Mouse (Mus musculus) neural tube, embryonic 15.5 days (tissue): ENCODE data around the gene Ssh3. TPM values are rescaled to one million over a fixed set of nuclear protein-coding genes. Genes with fewer than 3 reads are reported as not detected.

Experiments used
- ATAC-seq: fragments of 200-750 bp; cut with Nextera tagmentation; 2 replicates; pipeline ENCODE4 v1.8.0; 2017; ENCODE audit warnings: mild to moderate bottlenecking, moderate TSS enrichment, moderate library complexity; ENCODE audit not compliant: low FRiP score
- H3K27ac ChIP-seq: fragments of 300-500 bp; sonication (generic); replicated peaks from 2 replicates; pipeline ENCODE4 v1.5.1; 2015; ENCODE audit warnings: mild to moderate bottlenecking, inconsistent platforms
- H3K27me3 ChIP-seq: fragments of 300-500 bp; sonication (generic); replicated peaks from 2 replicates; pipeline ENCODE4 v1.6.1; 2015; ENCODE audit warnings: inconsistent platforms
- H3K36me3 ChIP-seq: fragments of 300-500 bp; sonication (generic); 2 replicates; pipeline ENCODE4 v1.6.1; 2015; ENCODE audit warnings: inconsistent platforms
- H3K4me1 ChIP-seq: fragments of 300-500 bp; sonication (generic); 2 replicates; pipeline ENCODE4 v1.6.1; 2015; ENCODE audit warnings: inconsistent platforms
- H3K4me2 ChIP-seq: fragments of 300-500 bp; sonication (generic); 2 replicates; pipeline ENCODE4 v1.6.1; 2015; ENCODE audit warnings: inconsistent platforms, mild to moderate bottlenecking, moderate library complexity
- H3K4me3 ChIP-seq: fragments of 300-500 bp; sonication (generic); replicated peaks from 2 replicates; pipeline ENCODE4 v1.5.1; 2015; ENCODE audit warnings: mild to moderate bottlenecking, inconsistent platforms
- H3K9ac ChIP-seq: fragments of 300-500 bp; sonication (generic); replicated peaks from 2 replicates; pipeline ENCODE4 v1.6.1; 2015; ENCODE audit warnings: mild to moderate bottlenecking, inconsistent platforms
- H3K9me3 ChIP-seq: fragments of 300-500 bp; sonication (generic); replicated peaks from 2 replicates; pipeline ENCODE4 v1.6.1; 2016; ENCODE audit warnings: inconsistent platforms
- WGBS: fragments of 180-500 bp; shearing (Covaris S2); methylation state at CpG from one replicate; pipeline ENCODE4 v1.1.7; 2015; ENCODE audit warnings: mixed read lengths; 5-methylcytosine and 5-hydroxymethylcytosine counted together
- polyA plus RNA-seq: library from polyadenylated mRNA; unstranded; fragments of >200 nt; fragmentation: Nextera tagmentation; extraction: Ambion mirVana; gene quantifications from 2 replicates; pipeline ENCODE4 v1.2.1, GENCODE M21; 2015

Gene Ssh3
- polyA plus RNA-seq, 1 experiment from 2014 or later, result 19.8 TPM

DNA sequence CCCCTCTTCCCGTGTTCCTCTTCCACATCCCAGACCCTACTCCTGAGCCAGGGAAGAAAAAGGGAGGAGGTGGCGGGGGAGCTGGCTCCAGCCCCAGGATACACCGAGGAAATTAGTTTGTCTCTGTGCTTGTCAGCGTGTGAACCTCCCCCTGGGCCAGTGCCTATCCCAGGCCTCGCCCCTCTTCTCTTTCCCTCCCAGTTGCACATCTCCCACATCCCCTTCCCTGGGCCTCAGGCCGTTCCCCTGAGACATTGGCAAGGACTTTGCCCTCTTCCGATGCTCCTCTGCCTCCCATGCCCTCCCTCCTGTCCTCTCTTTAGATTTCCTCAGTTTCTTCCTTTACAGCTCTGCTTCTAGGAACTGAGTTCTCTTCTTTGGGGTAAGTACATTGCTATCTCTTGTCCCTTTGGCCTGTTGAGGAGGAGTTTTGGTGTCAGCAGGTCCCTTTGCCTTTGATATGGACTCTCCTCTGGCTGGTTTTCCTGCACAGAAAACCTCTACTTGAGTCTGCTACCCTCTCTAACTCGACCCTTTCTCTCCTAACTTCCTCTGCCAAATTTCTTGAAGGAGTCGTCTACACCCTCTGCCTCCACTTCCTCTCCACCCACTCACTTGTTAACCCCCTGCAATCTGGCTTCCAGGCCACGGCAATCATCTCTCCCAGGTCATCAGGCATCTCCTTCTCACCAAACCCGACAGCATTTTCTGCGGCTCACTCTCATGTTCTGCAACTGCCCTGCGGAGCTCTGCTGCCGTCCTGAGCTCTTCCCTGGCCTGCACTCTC lies 47.8 kb downstream of the Ssh3 start:
- ATAC-seq, result no peak
- Histone ChIP-seq H3K9me3 (no peaks in the 10 kb centered on the region), H3K36me3 (no peaks in the 10 kb centered on the region), H3K4me1 (peaks cover 31% of the 10 kb centered on the region), H3K27me3 (peaks cover 23% of the 10 kb centered on the region), H3K9ac (no peak overlapping the region), H3K4me2 (no peak overlapping the region), H3K4me3 (no peak overlapping the region), H3K27ac (no peak overlapping the region)
- WGBS, result 43% methylated on average over 14 of the region's 14 CpGs

DNA sequence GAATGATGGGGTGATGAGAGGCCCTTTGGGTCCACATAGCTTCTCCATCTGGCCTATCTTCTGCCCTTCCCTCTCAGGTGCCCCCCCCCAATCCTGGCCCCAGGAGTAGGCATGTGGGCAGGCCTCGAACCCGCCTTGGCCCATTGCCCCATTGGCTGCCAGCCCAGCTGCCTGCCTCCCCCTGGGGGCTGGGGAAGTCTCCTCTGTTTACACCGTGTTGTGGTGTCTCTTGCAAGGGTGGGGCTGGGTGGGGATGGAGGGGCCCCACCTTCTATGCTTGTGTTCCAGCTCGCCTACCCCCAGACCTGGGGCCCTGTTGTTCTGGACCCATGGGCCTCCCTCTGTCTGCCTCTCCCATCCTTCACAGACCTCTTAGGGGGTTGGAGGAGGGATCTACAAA lies 48.6 kb downstream of the Ssh3 start:
- no peak for ATAC-seq
- H3K9me3 ChIP-seq, result no peaks in the 10 kb centered on the region

GRCm38 (mm10) chr19:4219943-4220342 lies 49.0 kb downstream of the Ssh3 start:
- Histone ChIP-seq H3K4me3 (no peak overlapping the region), H3K27me3 (peaks cover 27% of the 10 kb centered on the region), H3K9me3 (no peaks in the 10 kb centered on the region), H3K36me3 (no peaks in the 10 kb centered on the region), H3K27ac (no peak overlapping the region), H3K4me2 (no peak overlapping the region), H3K9ac (no peak overlapping the region), H3K4me1 (peaks cover 41% of the 10 kb centered on the region)
- no peak for ATAC-seq
- 82% methylated on average over 6 of the region's 6 CpGs for WGBS

More for the DNA sequence above, 48.6 kb downstream of the Ssh3 start:
- Histone ChIP-seq H3K27ac (no peak overlapping the region), H3K4me2 (no peak overlapping the region), H3K27me3 (peaks cover 27% of the 10 kb centered on the region), H3K4me3 (no peak overlapping the region), H3K36me3 (no peaks in the 10 kb centered on the region), H3K4me1 (peaks cover 36% of the 10 kb centered on the region), H3K9ac (no peak overlapping the region)
- WGBS, result 45% methylated on average over 4 of the region's 4 CpGs

- WGBS, result 85% methylated on average over 1 of the region's 1 CpGs
- H3K36me3 ChIP-seq, result no peaks in the 10 kb centered on the region
- no peak overlapping the region for H3K4me3 ChIP-seq
- H3K4me1 ChIP-seq, result peaks cover 53% of the 10 kb centered on the region
- H3K27ac ChIP-seq, result no peak overlapping the region
- H3K9ac ChIP-seq, result no peak overlapping the region
- peaks cover 34% of the 10 kb centered on the region for H3K27me3 ChIP-seq
- no peaks in the 10 kb centered on the region for H3K9me3 ChIP-seq
- ATAC-seq, result no peak
- H3K4me2 ChIP-seq, result no peak overlapping the region
Measured at GRCm38 (mm10) chr19:4218784-4219183, 50.2 kb downstream of the Ssh3 start.

DNA sequence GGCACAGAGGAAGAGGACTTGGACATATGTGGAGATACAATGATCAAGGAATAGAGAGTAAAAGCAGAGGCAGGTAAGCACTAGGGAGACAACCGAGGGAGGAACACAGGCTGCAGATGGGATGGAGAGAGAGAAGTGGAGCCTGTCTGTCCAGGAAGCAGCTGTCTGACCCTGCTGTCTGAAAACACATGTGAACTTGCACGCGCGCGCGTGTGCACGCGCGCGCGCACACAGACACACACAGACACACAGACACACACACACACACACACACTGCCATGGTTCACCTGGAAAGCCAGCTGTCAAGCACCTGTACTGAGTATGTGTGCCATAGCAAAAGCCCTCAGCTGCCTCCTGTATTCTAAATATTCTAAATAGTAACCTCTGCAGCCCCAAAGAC lies 50.7 kb downstream of the Ssh3 start:
- 92% methylated on average over 6 of the region's 11 CpGs for WGBS

GRCm38 (mm10) chr19:4217855-4218254 lies 51.1 kb downstream of the Ssh3 start:
- Histone ChIP-seq H3K4me2 (no peak overlapping the region), H3K27me3 (peaks cover 43% of the 10 kb centered on the region), H3K27ac (no peak overlapping the region), H3K36me3 (no peaks in the 10 kb centered on the region), H3K9me3 (no peaks in the 10 kb centered on the region), H3K9ac (no peak overlapping the region), H3K4me3 (no peak overlapping the region), H3K4me1 (peaks cover 62% of the 10 kb centered on the region)
- WGBS, result 47% methylated on average over 3 of the region's 3 CpGs
- ATAC-seq, result no peak

More for the DNA sequence above, 50.7 kb downstream of the Ssh3 start:
- ATAC-seq, result no peak
- H3K4me1 ChIP-seq, result peaks cover 57% of the 10 kb centered on the region
- H3K27ac ChIP-seq, result no peak overlapping the region
- H3K9ac ChIP-seq, result no peak overlapping the region
- no peak overlapping the region for H3K4me2 ChIP-seq
- H3K4me3 ChIP-seq, result no peak overlapping the region
- peaks cover 39% of the 10 kb centered on the region for H3K27me3 ChIP-seq
- H3K36me3 ChIP-seq, result no peaks in the 10 kb centered on the region
- no peaks in the 10 kb centered on the region for H3K9me3 ChIP-seq

DNA sequence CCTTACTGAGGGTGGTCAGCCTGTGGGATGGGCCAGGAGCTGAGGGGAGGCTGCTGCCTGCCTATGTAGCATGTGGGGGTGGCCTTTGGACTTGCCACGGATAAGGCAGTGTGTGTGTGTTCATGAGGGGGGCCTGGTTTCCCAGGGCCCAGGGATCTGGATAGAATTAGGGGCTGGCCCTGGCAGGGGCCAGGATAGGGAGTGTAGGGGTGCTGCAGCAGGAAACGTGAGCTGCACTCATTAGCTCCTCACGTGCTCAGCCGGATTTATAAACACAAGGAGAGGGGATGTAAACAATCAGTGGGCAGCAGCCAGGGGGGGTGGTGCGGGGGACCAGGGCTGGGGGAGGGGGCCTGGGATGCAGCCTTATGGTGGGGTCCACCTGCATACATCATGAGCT lies 51.8 kb downstream of the Ssh3 start:
- WGBS, result 23% methylated on average over 5 of the region's 5 CpGs
- Histone ChIP-seq H3K4me3 (no peak overlapping the region), H3K9me3 (no peaks in the 10 kb centered on the region), H3K27me3 (peaks cover 48% of the 10 kb centered on the region), H3K27ac (no peak overlapping the region), H3K36me3 (no peaks in the 10 kb centered on the region), H3K4me1 (peaks cover 59% of the 10 kb centered on the region), H3K4me2 (no peak overlapping the region), H3K9ac (no peak overlapping the region)
- no peak for ATAC-seq

DNA sequence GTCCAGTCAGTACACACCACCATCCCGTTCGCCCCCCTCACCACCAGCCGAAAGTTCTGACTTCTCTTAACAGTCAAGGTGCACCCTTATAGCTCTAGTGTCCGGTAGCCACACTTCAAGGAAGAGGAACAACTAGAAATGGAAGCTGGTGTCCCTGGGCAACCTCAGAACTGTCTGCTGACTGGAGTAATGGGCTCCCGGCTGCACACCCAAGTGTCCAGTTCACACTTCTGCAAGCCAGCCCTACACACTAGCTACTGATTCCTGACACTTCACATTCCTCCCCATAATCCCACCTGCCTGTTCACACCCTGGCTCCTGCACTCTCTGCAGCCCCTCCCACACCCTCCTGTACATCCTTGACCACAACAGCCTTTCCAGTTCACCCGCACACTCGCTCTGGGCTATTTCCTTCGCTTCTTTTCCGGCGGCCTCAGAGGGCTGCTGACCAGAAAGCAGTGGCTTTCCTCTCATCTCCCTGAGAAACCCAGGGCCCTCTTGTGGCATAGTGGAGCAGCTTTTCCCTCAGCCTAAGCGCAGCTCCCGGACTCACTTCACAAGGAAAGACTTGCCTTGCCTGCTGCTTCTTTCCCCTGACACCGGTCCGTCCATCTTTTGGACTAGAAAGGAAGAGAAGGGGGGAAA lies 52.8 kb downstream of the Ssh3 start:
- WGBS, result 26% methylated on average over 14 of the region's 14 CpGs
- H3K27me3 ChIP-seq, result peaks cover 57% of the 10 kb centered on the region
- H3K9ac ChIP-seq, result 0 out of 2 replicates have a peak overlapping the region, but pooled peaks have one; percentile 23
- H3K4me2 ChIP-seq, result peak overlapping the region; percentile 96
- H3K27ac ChIP-seq, result no peak overlapping the region; the same call in 1 of the 2 replicates
- no peak for ATAC-seq
- H3K4me1 ChIP-seq, result peaks cover 52% of the 10 kb centered on the region
- H3K9me3 ChIP-seq, result no peaks in the 10 kb centered on the region
- H3K36me3 ChIP-seq, result no peaks in the 10 kb centered on the region
- H3K4me3 ChIP-seq, result 0 out of 2 replicates have a peak overlapping the region, but pooled peaks have one; percentile 6

DNA sequence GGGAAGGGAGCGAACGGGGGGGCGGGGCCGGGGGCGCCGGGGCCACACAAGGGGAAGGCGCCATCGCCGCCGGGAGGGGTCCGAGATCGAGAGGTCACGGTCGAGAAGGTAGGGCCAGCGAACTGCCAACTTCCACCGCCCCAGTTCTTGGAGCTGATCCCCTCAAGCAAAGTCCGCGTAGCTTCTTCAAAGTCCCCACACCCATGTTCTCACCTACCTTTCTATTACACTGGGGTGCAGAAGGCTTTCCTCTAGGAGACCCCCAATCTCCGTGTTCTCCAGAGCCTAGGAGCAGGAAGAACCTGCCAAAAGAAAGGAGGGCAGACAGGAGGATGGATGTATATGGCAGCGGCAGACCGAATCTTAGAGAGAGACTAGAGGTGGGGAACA lies 53.5 kb downstream of the Ssh3 start:
- Histone ChIP-seq H3K4me3 (peak overlapping the region; percentile 51), H3K36me3 (no peaks in the 10 kb centered on the region), H3K9ac (peak overlapping the region; percentile 56), H3K4me2 (peak overlapping the region; percentile 96), H3K27me3 (peaks cover 62% of the 10 kb centered on the region), H3K9me3 (no peaks in the 10 kb centered on the region), H3K4me1 (peaks cover 45% of the 10 kb centered on the region), H3K27ac (no peak overlapping the region)
- 4% methylated on average over 15 of the region's 21 CpGs for WGBS
- ATAC-seq, result no peak

GRCm38 (mm10) chr19:4214771-4215450 lies 54.1 kb downstream of the Ssh3 start:
- Histone ChIP-seq H3K4me2 (peak overlapping the region; percentile 96), H3K4me3 (peak overlapping the region; percentile 51), H3K4me1 (peaks cover 39% of the 10 kb centered on the region), H3K36me3 (no peaks in the 10 kb centered on the region), H3K27me3 (peaks cover 63% of the 10 kb centered on the region), H3K27ac (0 out of 2 replicates have a peak overlapping the region, but pooled peaks have one; percentile 38), H3K9me3 (no peaks in the 10 kb centered on the region), H3K9ac (peak overlapping the region; percentile 56)
- ATAC-seq, result peak; percentile 16; the same call in 1 of the 2 replicates
- 0% methylated on average over 46 of the region's 81 CpGs for WGBS

DNA sequence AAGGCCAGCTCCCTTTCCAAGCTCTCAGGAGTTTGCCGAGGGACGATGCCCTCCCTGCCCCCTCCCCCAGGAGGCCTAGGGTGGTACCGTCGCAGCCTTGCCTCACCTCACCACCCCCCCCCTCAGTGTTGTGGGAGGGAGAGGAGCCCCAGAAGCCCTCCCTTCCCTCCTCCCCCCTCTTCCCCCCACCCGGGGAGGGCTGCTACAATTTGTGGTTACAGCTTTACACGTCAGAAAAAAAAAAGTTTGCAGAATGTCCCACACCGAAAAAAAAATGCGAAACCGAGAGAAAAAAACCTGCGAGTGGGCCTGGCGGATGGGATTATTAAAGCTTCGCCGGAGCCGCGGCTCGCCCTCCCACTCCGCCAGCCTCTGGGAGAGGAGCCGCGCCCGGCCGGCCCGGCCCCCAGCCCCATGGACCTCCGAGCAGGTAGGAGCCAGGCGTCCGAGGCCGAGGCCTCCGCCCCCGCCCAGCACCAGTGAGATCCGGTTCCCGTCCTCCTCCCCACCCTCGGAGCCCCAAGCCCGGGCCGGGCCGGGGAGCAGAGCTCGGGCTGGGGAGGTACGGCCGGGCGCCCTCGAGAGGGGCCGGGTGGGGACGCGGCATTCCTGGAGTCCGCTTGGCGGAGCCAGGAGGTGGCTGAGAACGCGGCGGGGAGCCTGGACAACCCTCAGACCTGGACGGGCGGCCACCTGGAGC lies 54.8 kb downstream of the Ssh3 start, which contains the start of the genes Clcf1 and AC109138.7:
Clcf1 (plus strand) TSS at position 168 of the 700 bp plus-strand sequence.
AC109138.7 (plus strand) TSS at position 287 of the 700 bp plus-strand sequence.
- peak within 1 kb of the TSS; percentile 51 for H3K4me3 ChIP-seq
- no peaks in the 10 kb centered on the region for H3K9me3 ChIP-seq
- H3K4me2 ChIP-seq, result peak within 1 kb of the TSS; percentile 96
- H3K4me1 ChIP-seq, result peaks cover 37% of the 10 kb centered on the region
- peak within 1 kb of the TSS; percentile 56 for H3K9ac ChIP-seq
- WGBS, result under 1% methylated on average over 47 of the region's 49 CpGs
- H3K27me3 ChIP-seq, result peaks cover 63% of the 10 kb centered on the region
- 0 out of 2 replicates have a peak within 1 kb of the TSS, but pooled peaks have one; percentile 38 for H3K27ac ChIP-seq
- ATAC-seq, result peak; percentile 23; the same call in 1 of the 2 replicates
- H3K36me3 ChIP-seq, result no peaks in the 10 kb centered on the region
